Comparison of ENCODE assay signal across 11 mouse cellular contexts in genomic region chr15:103155366-103156321, GRCm38 (mm10). TPM values are rescaled to one million over a fixed set of nuclear protein-coding genes. Genes with fewer than 3 reads are reported as not detected.
DNase-seq lines count a peak whose midpoint lies in the region; ATAC-seq lines count a peak whose summit lies in the region.
"Had no signal": no experiment of that assay in that cellular context is flagged by ENCODE, and none has a peak within 500 bp of the region (broad histone marks: within the 10 kb centered on the region; RNA-seq: fewer than 3 reads in every experiment).

No protein-coding gene starts in this region.

- peak; percentile 47 for ATAC-seq in kidney, embryonic 15.5 days (replicated peaks; ENCODE audit: low FRiP score)
- 0 out of 2 replicates have a peak, but pooled peaks have one; percentile 12 for ATAC-seq in erythroblast, adult 5-6 weeks (replicated peaks; ENCODE audit: low FRiP score, poor library complexity, severe bottlenecking)
- ATAC-seq in hindbrain, embryonic 13.5 days (ENCODE audit: low FRiP score), result peak; percentile 48
- peak; percentile 27; the same call in 1 of the 2 replicates for ATAC-seq in midbrain, embryonic 16.5 days
- no peak for ATAC-seq in megakaryocyte-erythroid progenitor cell, adult 5-6 weeks (replicated peaks; ENCODE audit: low FRiP score, low TSS enrichment, poor library complexity, severe bottlenecking)

- H3K27me3 ChIP-seq in kidney, embryonic 15.5 days, result peaks cover 15% of the 10 kb centered on the region
- H3K27me3 ChIP-seq in hindbrain, embryonic 13.5 days, result no peaks in the 10 kb centered on the region
- no peaks in the 10 kb centered on the region for H3K27me3 ChIP-seq in midbrain, embryonic 16.5 days (ENCODE audit: control insufficient read depth, insufficient read depth, low read depth, low read length)

- no peak overlapping the region for H3K27ac ChIP-seq in kidney, embryonic 15.5 days
- H3K27ac ChIP-seq in hindbrain, embryonic 13.5 days, result peak overlapping the region; percentile 71
- no peak overlapping the region for H3K27ac ChIP-seq in midbrain, embryonic 16.5 days (ENCODE audit: low read length)
- H3K27ac ChIP-seq: heart, embryonic 13.5 days; lung, embryonic 15.5 days had no signal

- no peaks in the 10 kb centered on the region for H3K9me3 ChIP-seq in kidney, embryonic 15.5 days (replicated peaks)
- H3K9me3 ChIP-seq in hindbrain, embryonic 13.5 days, result no peaks in the 10 kb centered on the region
- no peaks in the 10 kb centered on the region for H3K9me3 ChIP-seq in midbrain, embryonic 16.5 days (replicated peaks; ENCODE audit: control insufficient read depth, low read length, poor library complexity, severe bottlenecking)
- H3K9me3 ChIP-seq: heart, embryonic 13.5 days; lung, embryonic 15.5 days had no signal

- no peak for DNase-seq in kidney, adult 11 months
- DNase-seq in right cerebral cortex, adult 18-20 months, result no peak
- DNase-seq in adrenal gland, postnatal 10 days, result no peak

- peaks cover 20% of the 10 kb centered on the region for H3K4me1 ChIP-seq in kidney, embryonic 15.5 days
- H3K4me1 ChIP-seq in hindbrain, embryonic 13.5 days (replicated peaks), result peaks cover 30% of the 10 kb centered on the region
- H3K4me1 ChIP-seq in midbrain, embryonic 16.5 days (ENCODE audit: control insufficient read depth, insufficient read depth, low read length), result peaks cover 3% of the 10 kb centered on the region; the same call in 1 of the 2 replicates
- H3K4me1 ChIP-seq: heart, embryonic 13.5 days; lung, embryonic 15.5 days had no signal

- peak overlapping the region; percentile 34 for H3K4me2 ChIP-seq in kidney, embryonic 15.5 days
- peak overlapping the region; percentile 33 for H3K4me2 ChIP-seq in hindbrain, embryonic 13.5 days
- H3K4me2 ChIP-seq in midbrain, embryonic 16.5 days (ENCODE audit: low read length), result no peak overlapping the region
- H3K4me2 ChIP-seq: heart, embryonic 13.5 days; lung, embryonic 15.5 days had no signal

- H3K9ac ChIP-seq in kidney, embryonic 15.5 days, result no peak overlapping the region
- H3K9ac ChIP-seq in hindbrain, embryonic 13.5 days, result peak overlapping the region; percentile 63
- H3K9ac ChIP-seq in midbrain, embryonic 16.5 days (ENCODE audit: low read depth, low read length), result 0 out of 2 replicates have a peak overlapping the region, but pooled peaks have one; percentile 4
- H3K9ac ChIP-seq: heart, embryonic 13.5 days; lung, embryonic 15.5 days had no signal

- WGBS in kidney, embryonic 15.5 days, result 29% methylated on average over 32 of the region's 32 CpGs
- WGBS in hindbrain, embryonic 13.5 days, result 19% methylated on average over 32 of the region's 32 CpGs
- 25% methylated on average over 32 of the region's 32 CpGs for WGBS in midbrain, embryonic 16.5 days

- peaks cover 17% of the 10 kb centered on the region; the same call in 1 of the 2 replicates for H3K36me3 ChIP-seq in kidney, embryonic 15.5 days
- H3K36me3 ChIP-seq in hindbrain, embryonic 13.5 days, result peaks cover 9% of the 10 kb centered on the region
- no peaks in the 10 kb centered on the region; the same call in 1 of the 2 replicates for H3K36me3 ChIP-seq in midbrain, embryonic 16.5 days (ENCODE audit: control insufficient read depth, insufficient read depth, low read length)

- H3K4me3 ChIP-seq in kidney, embryonic 15.5 days (replicated peaks), result no peak overlapping the region
- no peak overlapping the region for H3K4me3 ChIP-seq in hindbrain, embryonic 13.5 days
- no peak overlapping the region for H3K4me3 ChIP-seq in midbrain, embryonic 16.5 days (ENCODE audit: low read depth, low read length)
- H3K4me3 ChIP-seq: erythroblast, embryonic 14.5 days; heart, embryonic 13.5 days; lung, embryonic 15.5 days had no signal

RNA-seq across cellular contexts. Expression of gene Smug1, which starts 11.2 kb away (rescaled TPM):
- 17.7 and 18.0 TPM in 2 replicates for polyA plus RNA-seq in kidney, embryonic 15.5 days (2015; fragmentation: Nextera tagmentation; extraction: Ambion mirVana)
- total RNA-seq in erythroblast, adult 5-6 weeks (2015; ENCODE audit: low replicate concordance), result 1.5 TPM in 1 of 2 replicates, not detected in the other
- 0.70 and 1.0 TPM in 2 replicates for total RNA-seq in erythroblast, adult 5-6 weeks (2017; ENCODE audit: low replicate concordance)
- 40.7 and 41.2 TPM in 2 replicates for polyA plus RNA-seq in hindbrain, embryonic 13.5 days (2015; fragmentation: Nextera tagmentation; extraction: Ambion mirVana)
- 24.3 and 25.5 TPM in 2 replicates for polyA plus RNA-seq in midbrain, embryonic 16.5 days (2015; fragmentation: Nextera tagmentation; extraction: Ambion mirVana)
- total RNA-seq in megakaryocyte-erythroid progenitor cell, adult 5-6 weeks (2014; fragmentation: Nextera tagmentation), result 3.6 and 5.9 TPM in 2 replicates
- 2.2 and 4.2 TPM in 2 replicates for total RNA-seq in megakaryocyte-erythroid progenitor cell, adult 5-6 weeks (2017)
- total RNA-seq in adrenal gland, postnatal 10 days (2021), result 10 to 100 TPM; 14.0 to 19.9 TPM
